Mouse (Mus musculus) hindbrain, embryonic 16.5 days (tissue): ENCODE data around the gene Mindy3. TPM values are rescaled to one million over a fixed set of nuclear protein-coding genes. Genes with fewer than 3 reads are reported as not detected.
"Not testable (repeated sequence)": the region's sequence is repeated elsewhere in the genome, so short reads cannot be mapped to it uniquely, and the experiment has no call there.

ENCODE experiments used
- ATAC-seq: fragments of 200-750 bp; cut with Nextera tagmentation; 2 replicates; pipeline ENCODE4 v1.8.0; 2017; ENCODE audit warnings: moderate TSS enrichment, moderate library complexity
- H3K27ac ChIP-seq: fragments of 300-500 bp; sonication (generic); 2 replicates; pipeline ENCODE4 v1.5.1; 2014; ENCODE audit warnings: low read depth, mild to moderate bottlenecking, control low read depth, low read length, moderate library complexity
- H3K27me3 ChIP-seq: fragments of 300-500 bp; sonication (generic); replicated peaks from 2 replicates; pipeline ENCODE4 v1.6.1; 2014; ENCODE audit warnings: low read length; ENCODE audit not compliant: control insufficient read depth, insufficient read depth
- H3K36me3 ChIP-seq: fragments of 300-500 bp; sonication (generic); 2 replicates; pipeline ENCODE4 v1.6.1; 2014; ENCODE audit warnings: mild to moderate bottlenecking, low read length, moderate library complexity, mixed read lengths; ENCODE audit not compliant: control insufficient read depth, insufficient read depth
- H3K4me1 ChIP-seq: fragments of 300-500 bp; sonication (generic); 2 replicates; pipeline ENCODE4 v1.6.1; 2014; ENCODE audit warnings: low read depth, low read length; ENCODE audit not compliant: control insufficient read depth, insufficient read depth
- H3K4me2 ChIP-seq: fragments of 300-500 bp; sonication (generic); 2 replicates; pipeline ENCODE4 v1.6.1; 2014; ENCODE audit warnings: mild to moderate bottlenecking, low read length, control low read depth, moderate library complexity
- H3K4me3 ChIP-seq: fragments of 300-500 bp; sonication (generic); 2 replicates; pipeline ENCODE4 v1.5.1; 2014; ENCODE audit warnings: mild to moderate bottlenecking, low read length, control low read depth, moderate library complexity
- H3K9ac ChIP-seq: fragments of 300-500 bp; sonication (generic); 2 replicates; pipeline ENCODE4 v1.6.1; 2014; ENCODE audit warnings: low read depth, mild to moderate bottlenecking, control low read depth, low read length, moderate library complexity
- H3K9me3 ChIP-seq: fragments of 300-500 bp; sonication (generic); 2 replicates; pipeline ENCODE4 v1.6.1; 2014; ENCODE audit warnings: mild to moderate bottlenecking, low read length, moderate library complexity; ENCODE audit not compliant: control insufficient read depth
- WGBS: fragments of 180-500 bp; shearing (Covaris S2); extraction: QIAGEN DNeasy Blood & Tissue Kit; methylation state at CpG from one replicate; pipeline ENCODE4 v1.1.7; 2014; 5-methylcytosine and 5-hydroxymethylcytosine counted together
- polyA plus RNA-seq: library from polyadenylated mRNA; unstranded; fragments of >200 nt; fragmentation: Nextera tagmentation; extraction: Ambion mirVana; gene quantifications from 2 replicates; pipeline ENCODE4 v1.2.1, GENCODE M21; 2015

Mindy3 gene
- polyA plus RNA-seq: 46.0 and 46.1 TPM in 2 replicates

DNA sequence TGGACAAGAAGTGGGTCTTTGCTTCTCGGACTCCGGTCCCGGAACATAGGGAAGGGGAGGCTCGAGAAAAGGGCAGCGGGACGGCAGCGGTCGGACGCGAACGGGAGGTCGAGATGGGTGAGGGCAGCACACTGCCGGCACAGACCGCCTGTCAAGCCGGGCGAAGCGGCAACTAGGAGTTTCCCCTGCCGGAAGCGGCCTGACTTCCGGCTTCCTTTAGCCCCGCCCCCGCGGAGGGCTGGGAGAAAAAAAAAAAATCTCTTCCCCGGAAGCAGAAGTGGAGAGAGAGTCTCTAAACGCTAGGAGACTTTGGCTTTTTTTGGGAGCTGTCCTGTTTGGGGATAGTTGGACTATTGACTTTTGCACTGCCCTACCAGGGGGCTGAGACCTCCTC, at the start of gene Mindy3:
TSS of gene Mindy3 (minus strand) at position 209 of the 394 bp plus-strand sequence.
- WGBS: under 1% methylated on average over 25 of the region's 25 CpGs
- Histone ChIP-seq H3K4me3 (peak within 1 kb of the TSS; percentile 85), H3K9ac (peak within 1 kb of the TSS; percentile 80), H3K4me2 (peak within 1 kb of the TSS; percentile 72), H3K27ac (peak within 1 kb of the TSS; percentile 76), H3K4me1 (peaks cover 9% of the 10 kb centered on the region), H3K9me3 (no peaks in the 10 kb centered on the region), H3K27me3 (no peaks in the 10 kb centered on the region), H3K36me3 (no peaks in the 10 kb centered on the region)
- ATAC-seq: peak; percentile 96

DNA sequence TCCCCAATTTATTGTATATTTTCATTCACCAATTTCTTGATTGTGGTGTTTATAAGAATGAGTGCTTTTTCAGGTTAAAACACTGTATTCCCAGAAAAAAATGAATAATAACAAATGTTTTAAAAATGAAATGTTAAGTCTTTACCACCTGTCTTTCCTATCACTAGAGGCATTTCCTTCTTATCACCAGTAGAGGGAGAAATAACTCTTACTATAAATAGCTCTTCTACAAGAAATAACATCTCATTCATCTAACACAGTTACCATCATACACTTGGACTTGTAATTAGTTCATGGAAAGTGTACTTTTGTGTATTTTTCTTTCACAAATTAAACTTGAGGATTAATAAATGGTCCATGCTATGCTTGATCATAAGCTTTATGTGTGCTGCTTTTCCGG, 40.5 kb upstream of the Mindy3 start:
- H3K4me1 ChIP-seq: no peaks in the 10 kb centered on the region
- no peaks in the 10 kb centered on the region for H3K27me3 ChIP-seq
- no peak for ATAC-seq
- 80% methylated on average over 1 of the region's 1 CpGs for WGBS
- H3K4me3 ChIP-seq: no peak overlapping the region
- H3K27ac ChIP-seq: no peak overlapping the region
- H3K9ac ChIP-seq: no peak overlapping the region
- no peak overlapping the region for H3K4me2 ChIP-seq
- H3K9me3 ChIP-seq: no peaks in the 10 kb centered on the region
- no peaks in the 10 kb centered on the region for H3K36me3 ChIP-seq

DNA sequence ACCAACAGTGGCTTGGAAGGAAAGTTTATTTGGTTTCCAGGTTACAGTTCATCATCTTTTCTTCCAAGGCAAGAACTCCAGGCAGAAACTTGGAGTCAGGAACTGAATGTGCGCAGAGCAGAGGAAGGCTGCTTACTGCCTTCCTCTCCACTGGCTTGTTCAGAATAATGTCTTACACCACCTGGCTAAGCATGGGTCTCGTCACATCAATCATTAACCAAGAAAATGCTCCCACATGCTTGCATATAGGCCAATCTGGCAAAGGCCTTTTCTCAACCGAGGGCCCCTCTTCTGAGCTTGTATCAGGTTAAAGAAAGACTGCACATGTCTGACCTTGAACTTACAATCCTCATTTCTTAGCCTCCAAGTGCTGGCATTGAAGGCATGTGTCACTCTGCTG, 30.8 kb upstream of the Mindy3 start:
- Histone ChIP-seq H3K4me1 (no peaks in the 10 kb centered on the region), H3K27me3 (no peaks in the 10 kb centered on the region), H3K36me3 (no peaks in the 10 kb centered on the region), H3K4me2 (no peak overlapping the region), H3K4me3 (no peak overlapping the region), H3K9me3 (no peaks in the 10 kb centered on the region), H3K27ac (no peak overlapping the region), H3K9ac (no peak overlapping the region)
- 86% methylated on average over 3 of the region's 3 CpGs for WGBS
- no peak for ATAC-seq

DNA sequence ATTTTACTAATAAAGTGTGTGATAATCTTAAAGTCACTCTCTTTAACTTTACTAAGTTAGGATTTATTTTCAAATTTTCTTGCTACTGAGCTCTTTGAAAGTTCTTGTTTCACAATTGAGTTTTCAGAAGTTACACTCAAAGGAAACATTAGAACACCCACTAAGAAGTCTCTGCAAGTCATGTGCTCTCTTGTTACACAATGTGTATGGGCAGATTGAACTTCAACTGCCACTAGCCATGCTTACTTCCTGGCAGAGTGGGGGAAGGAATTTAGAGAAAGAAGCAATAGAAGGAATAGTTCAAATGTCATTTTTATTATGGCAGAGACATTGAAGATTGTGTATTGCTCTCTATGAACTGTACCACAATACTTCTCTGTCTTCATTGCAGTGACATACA, 20.9 kb upstream of the Mindy3 start:
- Histone ChIP-seq H3K9me3 (no peaks in the 10 kb centered on the region), H3K36me3 (no peaks in the 10 kb centered on the region), H3K27me3 (no peaks in the 10 kb centered on the region), H3K4me3 (no peak overlapping the region), H3K9ac (no peak overlapping the region), H3K27ac (no peak overlapping the region), H3K4me2 (no peak overlapping the region), H3K4me1 (no peaks in the 10 kb centered on the region)
- ATAC-seq: no peak

DNA sequence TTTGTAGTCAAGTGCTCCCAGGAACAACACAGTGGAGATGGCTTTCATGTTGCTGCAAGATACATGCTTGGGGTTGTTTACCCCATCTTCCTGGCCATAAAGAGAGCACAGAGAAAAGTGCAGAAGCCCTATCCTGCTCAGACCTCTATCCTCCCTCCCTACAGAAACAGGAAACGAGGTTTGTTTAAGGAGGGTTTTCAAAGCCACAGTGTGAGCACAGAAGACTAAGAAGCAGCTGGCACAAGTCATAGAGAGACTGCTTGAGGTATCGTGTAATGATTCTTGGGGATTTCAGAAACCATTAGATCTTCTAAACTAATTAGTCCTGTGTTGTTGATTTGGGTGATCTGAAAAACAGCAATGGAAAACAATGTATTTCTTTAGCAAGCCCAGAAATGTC, 20.3 kb upstream of the Mindy3 start:
- Histone ChIP-seq H3K4me1 (no peaks in the 10 kb centered on the region), H3K36me3 (no peaks in the 10 kb centered on the region), H3K27ac (no peak overlapping the region), H3K4me2 (no peak overlapping the region), H3K9me3 (no peaks in the 10 kb centered on the region), H3K9ac (no peak overlapping the region), H3K27me3 (no peaks in the 10 kb centered on the region), H3K4me3 (no peak overlapping the region)
- no peak for ATAC-seq
- WGBS: 47% methylated on average over 2 of the region's 2 CpGs

DNA sequence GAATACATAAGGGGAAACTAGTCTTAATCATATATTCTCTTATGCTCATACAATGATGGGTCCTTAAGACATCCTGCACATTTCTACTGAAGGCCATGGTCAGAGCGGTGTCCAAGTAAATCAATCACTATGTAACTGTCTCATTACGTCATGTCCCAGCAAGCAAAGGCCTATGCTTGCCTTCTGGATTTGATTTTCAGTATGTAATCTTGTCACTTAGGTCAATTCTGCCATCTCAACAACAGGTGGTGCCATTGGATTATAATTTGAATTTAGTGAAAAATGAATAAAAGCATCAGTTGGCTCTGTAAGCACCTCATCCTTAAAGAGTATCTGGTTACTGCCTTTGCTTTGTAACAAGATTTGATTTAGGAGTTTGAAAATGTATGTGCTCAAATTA, 18.9 kb upstream of the Mindy3 start:
- no peaks in the 10 kb centered on the region for H3K4me1 ChIP-seq
- ATAC-seq: peak; percentile 50; the same call in 1 of the 2 replicates
- no peak overlapping the region for H3K4me3 ChIP-seq
- H3K4me2 ChIP-seq: no peak overlapping the region
- no peak overlapping the region for H3K27ac ChIP-seq
- H3K27me3 ChIP-seq: no peaks in the 10 kb centered on the region
- no peaks in the 10 kb centered on the region for H3K9me3 ChIP-seq
- 87% methylated on average over 2 of the region's 2 CpGs for WGBS
- no peak overlapping the region for H3K9ac ChIP-seq
- no peaks in the 10 kb centered on the region for H3K36me3 ChIP-seq

DNA sequence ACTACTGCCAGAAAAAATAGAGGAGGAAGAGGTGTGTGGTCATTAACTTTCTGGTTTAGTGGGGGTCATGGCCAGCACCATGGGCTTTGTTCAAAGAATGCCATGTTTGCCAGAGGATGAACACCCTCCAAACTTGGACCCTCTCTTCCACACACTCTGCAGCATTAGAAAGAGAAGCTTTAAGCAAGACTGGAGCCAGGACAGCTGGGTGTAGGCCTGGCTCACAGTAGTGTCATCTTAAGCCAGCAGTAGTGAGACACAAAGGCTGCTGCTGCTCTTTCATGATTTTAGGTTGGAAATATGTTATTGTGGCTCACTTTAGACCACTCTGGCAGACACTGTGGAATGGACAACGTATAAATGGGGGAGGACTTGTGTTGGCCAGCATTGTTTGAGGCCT, 12.8 kb upstream of the Mindy3 start:
- H3K4me3 ChIP-seq: no peak overlapping the region
- H3K9me3 ChIP-seq: no peaks in the 10 kb centered on the region
- no peaks in the 10 kb centered on the region for H3K4me1 ChIP-seq
- 79% methylated on average over 1 of the region's 1 CpGs for WGBS
- H3K9ac ChIP-seq: no peak overlapping the region
- H3K27ac ChIP-seq: no peak overlapping the region
- H3K4me2 ChIP-seq: no peak overlapping the region
- H3K27me3 ChIP-seq: no peaks in the 10 kb centered on the region
- H3K36me3 ChIP-seq: no peaks in the 10 kb centered on the region
- ATAC-seq: no peak

DNA sequence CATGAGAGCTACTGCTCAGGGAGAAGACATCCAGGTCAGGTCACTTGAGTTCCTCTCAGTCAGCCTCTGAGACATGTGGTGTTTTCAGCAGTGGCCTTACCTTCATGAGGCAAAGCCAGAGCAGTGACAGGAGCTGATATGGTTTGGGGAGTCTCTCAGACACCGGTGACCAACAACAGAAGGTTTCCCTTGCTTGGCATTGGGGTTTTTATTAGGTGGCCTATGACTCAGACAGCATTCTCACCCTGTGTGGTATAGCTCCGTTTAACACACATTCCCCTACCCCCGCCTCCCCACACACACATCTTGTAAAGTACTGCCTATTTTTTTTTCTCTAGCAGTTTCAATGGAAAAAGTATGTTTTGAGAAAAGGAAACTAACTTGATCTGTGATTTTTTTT, 5.1 kb upstream of the Mindy3 start:
- H3K9ac ChIP-seq: no peak overlapping the region
- H3K27me3 ChIP-seq: no peaks in the 10 kb centered on the region
- H3K9me3 ChIP-seq: no peaks in the 10 kb centered on the region
- ATAC-seq: no peak
- H3K4me3 ChIP-seq: no peak overlapping the region
- H3K36me3 ChIP-seq: no peaks in the 10 kb centered on the region
- WGBS: 84% methylated on average over 3 of the region's 3 CpGs
- no peak overlapping the region for H3K4me2 ChIP-seq
- H3K27ac ChIP-seq: no peak overlapping the region
- no peaks in the 10 kb centered on the region for H3K4me1 ChIP-seq

DNA sequence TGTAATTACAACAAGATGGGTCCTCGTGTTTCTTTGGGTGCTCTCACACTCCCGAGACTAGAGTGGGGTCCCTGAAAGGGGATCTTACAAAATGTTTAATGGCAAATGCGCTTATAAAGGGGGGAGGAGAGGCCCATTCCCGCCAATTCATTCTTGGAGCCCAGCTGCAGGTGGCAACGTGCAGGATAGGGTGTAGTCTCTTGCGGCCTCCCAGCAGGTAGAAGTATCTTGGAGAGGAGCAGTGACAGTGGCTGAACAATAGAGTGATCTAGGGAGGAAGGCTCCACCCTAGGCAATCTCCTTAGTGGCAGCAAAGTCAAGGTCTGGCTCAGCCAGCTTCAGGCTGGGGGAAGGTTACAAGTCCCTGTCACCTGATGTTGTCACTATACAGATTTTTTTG, 4.2 kb upstream of the Mindy3 start:
- H3K27me3 ChIP-seq, H3K4me1 ChIP-seq, H3K36me3 ChIP-seq, ATAC-seq, H3K4me2 ChIP-seq, H3K9me3 ChIP-seq, H3K9ac ChIP-seq, H3K27ac ChIP-seq, H3K4me3 ChIP-seq: not testable (repeated sequence)
- WGBS: 61% methylated on average over 6 of the region's 6 CpGs
